Mouse (Mus musculus): ENCODE measurements around the gene Ctnnal1. TPM values are rescaled to one million over a fixed set of nuclear protein-coding genes. Genes with fewer than 3 reads are reported as not detected.

Ctnnal1 gene
- total and polyA plus RNA-seq, 3 experiments: 3.3 to 5.2 (median 4.2) TPM

DNA sequence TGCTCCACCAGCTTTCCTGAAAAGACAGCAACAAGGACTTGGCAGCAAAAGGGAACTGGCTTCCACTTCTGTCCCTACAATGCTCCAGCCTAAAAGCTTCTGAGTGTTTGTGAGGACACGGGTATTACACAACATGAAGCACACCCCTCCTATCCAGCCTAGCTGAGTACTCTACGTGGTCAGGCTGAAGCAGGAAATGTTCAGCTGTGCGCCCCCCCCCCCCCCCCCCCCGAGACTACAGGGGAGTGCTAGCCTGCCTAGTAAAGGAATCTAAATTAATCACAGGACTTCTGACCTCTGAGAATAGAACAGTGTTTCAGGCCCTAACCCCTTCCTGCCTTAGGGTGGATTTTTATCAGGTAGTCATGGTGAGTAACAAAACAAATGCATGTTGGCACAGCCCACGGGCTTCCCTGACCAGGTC is 97.1 kb downstream of the Ctnnal1 start:
- H3K9ac ChIP-seq (ENCODE audit: insufficient read depth, low read depth): no peak overlapping the region
- H3K36me3 ChIP-seq (replicated peaks in 1 of 2; ENCODE audit: control insufficient read depth in 1 of 2, insufficient read depth in 1 of 2, low read length in 1 of 2): peaks cover 72 to 99% of the 10 kb centered on the region in 2 experiments
- no peaks in the 10 kb centered on the region for H3K4me1 ChIP-seq (ENCODE audit: control insufficient read depth in 1 of 2, insufficient read depth in 2 of 2)
- H3K79me2 ChIP-seq (replicated peaks; ENCODE audit: control insufficient read depth, extremely low read depth, insufficient read depth, poor library complexity, severe bottlenecking): no peaks in the 10 kb centered on the region
- TF ChIP-seq HCFC1 (IDR thresholded peaks at IDR 0.05; ENCODE audit: low read depth, low read length): no peak
- dilution Hi-C loops (cut with MboI; ENCODE audit: extremely low pct_ligation_motif_present, extremely low pct_unique_long_range_greater_than_20kb, low sequenced_read_pairs): no loop called here
- H3K27ac ChIP-seq (ENCODE audit: insufficient read depth, low read depth): no peak overlapping the region
- DNase-seq (ENCODE audit: extremely low read depth): no peak
- no peaks in the 10 kb centered on the region for H3K27me3 ChIP-seq (replicated peaks)
- in situ Hi-C loops (cut with MboI; ENCODE audit: low pct_ligation_motif_present, low pct_unique_long_range_greater_than_20kb, low sequenced_read_pairs): no loop called here
- H3K9me3 ChIP-seq (replicated peaks; ENCODE audit: low read length): no peaks in the 10 kb centered on the region
- H3K4me3 ChIP-seq (replicated peaks in 1 of 3; ENCODE audit: low read depth in 2 of 3, low read length in 2 of 3, poor library complexity in 1 of 3): no peak overlapping the region
- H3K4me2 ChIP-seq (ENCODE audit: insufficient read depth, low read depth, poor library complexity, severe bottlenecking): no peak overlapping the region

Other genes starting within 250 kb of the Ctnnal1 start
- gene Gm26657, start 125.1 kb downstream of the Ctnnal1 start, total RNA-seq (2012; rRNA removed): 0.08 TPM in 1 of 2 replicates, not detected in the other
- not detected in 2 replicates for gene Gm26657, start 125.1 kb downstream of the Ctnnal1 start, total RNA-seq (2014; rRNA removed)
- gene Gm26657, start 125.1 kb downstream of the Ctnnal1 start, polyA plus RNA-seq (2012; ENCODE audit: insufficient read length, low read depth): not detected in 2 replicates
- 0.08 and 0.13 TPM in 2 replicates for gene Actl7b, start 123.7 kb downstream of the Ctnnal1 start, total RNA-seq (2012; rRNA removed)
- gene Actl7b, start 123.7 kb downstream of the Ctnnal1 start, total RNA-seq (2014; rRNA removed): 0.16 TPM in 1 of 2 replicates, not detected in the other
- 0.21 and 0.23 TPM in 2 replicates for gene Actl7b, start 123.7 kb downstream of the Ctnnal1 start, polyA plus RNA-seq (2012; ENCODE audit: insufficient read length, low read depth)
- 0.08 and 0.13 TPM in 2 replicates for gene Actl7a, start 121.8 kb downstream of the Ctnnal1 start, total RNA-seq (2012; rRNA removed)
- gene Actl7a, start 121.8 kb downstream of the Ctnnal1 start, total RNA-seq (2014; rRNA removed): not detected in 2 replicates
- gene Actl7a, start 121.8 kb downstream of the Ctnnal1 start, polyA plus RNA-seq (2012; ENCODE audit: insufficient read length, low read depth): not detected in 2 replicates
- gene Elp1, start 62.9 kb downstream of the Ctnnal1 start, total RNA-seq (2012; rRNA removed): 58.1 and 68.0 TPM in 2 replicates
- gene Elp1, start 62.9 kb downstream of the Ctnnal1 start, total RNA-seq (2014; rRNA removed): 88.4 and 98.2 TPM in 2 replicates
- 54.3 and 58.2 TPM in 2 replicates for gene Elp1, start 62.9 kb downstream of the Ctnnal1 start, polyA plus RNA-seq (2012; ENCODE audit: insufficient read length, low read depth)
- 8.2 and 11.1 TPM in 2 replicates for gene Fam206a, start 62.8 kb downstream of the Ctnnal1 start, total RNA-seq (2012; rRNA removed)
- gene Fam206a, start 62.8 kb downstream of the Ctnnal1 start, total RNA-seq (2014; rRNA removed): 6.0 and 7.9 TPM in 2 replicates
- 26.1 and 29.4 TPM in 2 replicates for gene Fam206a, start 62.8 kb downstream of the Ctnnal1 start, polyA plus RNA-seq (2012; ENCODE audit: insufficient read length, low read depth)
- 8.4 and 9.0 TPM in 2 replicates for gene Tmem245, start 82.2 kb upstream of the Ctnnal1 start, total RNA-seq (2012; rRNA removed)
- gene Tmem245, start 82.2 kb upstream of the Ctnnal1 start, total RNA-seq (2014; rRNA removed): 4.0 and 4.4 TPM in 2 replicates
- gene Tmem245, start 82.2 kb upstream of the Ctnnal1 start, polyA plus RNA-seq (2012; ENCODE audit: insufficient read length, low read depth): 4.7 and 5.6 TPM in 2 replicates
- not detected in 2 replicates for gene Frrs1l, start 125.2 kb upstream of the Ctnnal1 start, total RNA-seq (2012; rRNA removed)
- not detected in 2 replicates for gene Frrs1l, start 125.2 kb upstream of the Ctnnal1 start, total RNA-seq (2014; rRNA removed)
- gene Frrs1l, start 125.2 kb upstream of the Ctnnal1 start, polyA plus RNA-seq (2012; ENCODE audit: insufficient read length, low read depth): not detected in 2 replicates